Mouse (Mus musculus) gastrocnemius, postnatal 10 days (tissue): ENCODE data around the gene Col20a1. TPM values are rescaled to one million over a fixed set of nuclear protein-coding genes. Genes with fewer than 3 reads are reported as not detected.

Source experiments
- DNase-seq: peaks from one replicate; pipeline ENCODE4 v3.0.0; 2021; ENCODE audit warnings: mixed read lengths
- total RNA-seq, 2 experiments: library from RNA; stranded (reverse); gene quantifications; 2 replicates each; pipeline ENCODE4 v1.2.3; 2021

The Col20a1 gene
- total RNA-seq, 2 experiments from 2014 or later: 6.1 to 7.6 TPM

DNA sequence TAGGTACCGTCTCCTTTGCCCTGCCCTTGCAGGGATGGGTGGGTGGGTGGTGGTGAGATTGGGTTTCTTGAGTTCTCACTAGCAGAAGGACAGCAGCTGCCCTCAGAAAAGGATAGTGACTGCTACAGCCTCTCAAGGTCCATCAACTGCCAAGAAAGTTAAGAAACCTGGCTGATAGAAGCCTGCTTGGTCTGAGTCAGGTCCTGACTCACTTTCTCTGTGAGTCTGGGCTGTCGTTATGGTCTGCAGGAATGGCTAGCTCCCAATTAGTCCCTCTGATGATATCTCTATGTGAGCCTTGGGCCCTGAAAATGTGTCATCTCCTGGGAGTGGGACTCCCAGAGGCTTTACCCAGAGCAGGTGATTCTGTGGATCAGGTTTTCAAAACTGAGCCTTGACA, 8.0 kb downstream of the Col20a1 start:
- no peak for DNase-seq

- no peak for DNase-seq
Measured at GRCm38 (mm10) chr2:180995457-180995856, 9.1 kb downstream of the Col20a1 start.

GRCm38 (mm10) chr2:180996436-180996835, 10.1 kb downstream of the Col20a1 start:
- DNase-seq: no peak

DNA sequence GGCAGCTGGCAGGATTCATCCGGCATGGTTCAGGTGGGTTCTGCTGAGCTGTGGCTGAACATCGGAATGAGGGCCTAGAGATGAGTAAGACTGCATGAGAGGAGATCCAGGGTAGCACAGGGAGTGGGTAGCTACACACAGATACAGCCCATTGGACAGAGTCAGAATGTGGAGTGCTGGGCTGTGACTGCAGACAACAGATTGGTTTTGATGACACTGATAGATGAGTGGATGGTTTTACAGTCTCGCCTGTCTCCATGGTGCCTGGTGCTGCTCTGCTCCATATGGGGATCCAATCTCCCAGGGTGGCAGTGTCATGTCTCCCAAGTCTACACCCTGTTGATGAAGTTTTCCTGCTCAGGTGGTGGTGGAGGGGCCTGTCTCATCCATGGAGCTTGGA, 10.6 kb downstream of the Col20a1 start:
- DNase-seq: no peak

- DNase-seq: no peak
Measured at GRCm38 (mm10) chr2:181007054-181007453, 20.7 kb downstream of the Col20a1 start.

- DNase-seq: no peak
Measured at GRCm38 (mm10) chr2:181008339-181008738, 22.0 kb downstream of the Col20a1 start.

- DNase-seq: no peak
Measured at GRCm38 (mm10) chr2:181031406-181031934, 45.1 kb downstream of the Col20a1 start.

DNA sequence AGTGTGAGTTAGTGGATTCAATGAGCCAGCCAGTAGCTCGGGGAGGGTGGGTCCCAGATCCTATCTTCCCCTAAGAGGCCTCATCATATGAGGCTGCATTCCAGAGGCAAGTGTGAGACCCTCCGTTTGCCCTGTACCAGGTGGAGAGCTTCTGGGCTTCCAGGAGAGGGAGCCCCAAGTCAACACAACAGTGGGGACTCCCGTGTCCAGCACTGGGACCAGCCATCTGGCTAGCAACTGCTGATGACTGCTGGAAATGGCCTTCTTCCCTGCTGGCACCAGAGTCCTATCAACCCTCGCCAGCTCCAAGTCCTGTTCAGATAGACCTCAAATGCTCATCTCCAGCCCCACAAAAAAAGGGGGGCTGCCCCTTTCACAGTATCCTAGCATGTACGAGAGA, 46.1 kb downstream of the Col20a1 start:
- DNase-seq: peak; percentile 44

GRCm38 (mm10) chr2:181033310-181033709, 47.0 kb downstream of the Col20a1 start:
- DNase-seq: no peak

GRCm38 (mm10) chr2:181035186-181035585, 48.9 kb downstream of the Col20a1 start:
- no peak for DNase-seq

GRCm38 (mm10) chr2:181036561-181036960, 50.2 kb downstream of the Col20a1 start:
- DNase-seq: no peak

DNA sequence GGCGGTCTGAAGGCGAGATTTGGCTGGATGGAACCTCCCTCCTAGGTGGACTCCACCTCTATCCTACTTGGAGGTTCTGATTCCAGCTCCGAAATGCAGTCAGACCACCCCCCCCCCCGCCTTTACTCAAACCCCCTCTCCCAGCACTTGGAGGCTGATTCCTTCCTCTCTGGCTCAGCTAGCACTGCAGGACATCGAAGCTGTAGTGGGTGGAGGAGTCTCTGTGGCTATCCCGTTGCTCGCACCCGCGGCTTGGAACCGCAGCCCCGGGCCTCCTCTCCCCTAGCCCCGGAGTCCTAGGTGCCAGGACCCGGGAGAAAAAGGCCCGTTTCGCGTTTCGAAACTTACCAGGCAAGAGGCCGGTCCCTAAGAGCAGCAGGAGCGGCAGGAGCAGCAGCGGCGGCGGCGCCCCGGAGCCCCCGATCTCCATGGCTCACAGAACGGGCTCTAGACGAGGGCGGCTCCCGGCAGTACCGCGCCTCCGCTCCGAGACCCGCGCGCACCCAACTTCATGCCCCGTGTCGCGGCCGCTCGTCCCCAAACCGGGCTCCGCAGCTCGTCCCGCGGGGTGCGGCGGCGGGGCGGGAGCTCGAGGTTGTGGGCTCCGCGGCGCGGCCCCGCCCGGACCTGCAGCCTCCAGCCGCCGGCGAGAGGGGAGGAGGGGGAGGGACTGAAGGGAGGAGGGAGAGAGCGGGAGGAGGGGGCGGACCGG, 52.5 kb downstream of the Col20a1 start:
- peak; percentile 36 for DNase-seq

GRCm38 (mm10) chr2:181039356-181039680, 53.0 kb downstream of the Col20a1 start:
- no peak for DNase-seq

DNA sequence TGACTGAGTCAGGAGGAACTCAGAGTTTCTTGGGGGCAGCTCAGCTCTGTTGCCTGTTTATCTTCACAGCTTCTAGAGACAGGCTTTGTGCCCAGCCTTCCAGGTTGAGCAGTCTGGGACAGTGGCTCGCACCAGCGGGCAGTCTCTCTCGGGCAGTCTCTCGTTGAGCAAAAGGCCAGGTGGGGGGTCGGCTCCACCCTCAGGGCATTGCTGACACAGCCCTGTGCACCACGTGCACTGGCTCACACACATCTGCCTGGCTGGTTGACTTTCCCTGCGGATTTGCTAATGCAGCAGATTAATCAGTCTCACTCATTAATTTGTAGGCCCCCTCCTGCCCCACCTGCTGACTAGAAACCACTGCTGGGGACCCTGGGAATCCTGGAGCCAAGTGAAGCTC, 55.6 kb downstream of the Col20a1 start:
- DNase-seq: no peak

- no peak for DNase-seq
Measured at GRCm38 (mm10) chr2:181042376-181042775, 56.0 kb downstream of the Col20a1 start.

DNA sequence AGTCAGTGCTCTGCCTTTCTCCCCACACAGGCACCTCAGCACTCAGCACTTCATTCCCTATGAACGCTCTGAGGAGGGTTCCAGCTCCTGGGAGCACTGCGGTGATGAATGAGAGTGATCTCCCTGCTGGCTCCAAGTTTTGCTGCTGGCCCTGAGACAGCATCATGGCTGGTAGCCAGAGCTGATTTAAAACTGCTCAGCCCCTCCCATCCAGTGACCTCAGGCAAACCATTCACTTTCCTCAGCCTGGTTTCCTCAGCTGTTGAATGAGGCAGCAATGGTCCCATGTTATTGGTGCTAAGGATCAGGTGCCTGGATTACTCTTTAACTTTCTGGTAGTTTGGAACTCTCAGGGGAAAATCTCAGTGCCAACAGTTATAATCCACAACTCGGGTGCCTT, 57.1 kb downstream of the Col20a1 start, which contains the start of gene Chrna4:
TSS of gene Chrna4 (minus strand) at position 110 of the 400 bp plus-strand sequence.
- no peak for DNase-seq

DNA sequence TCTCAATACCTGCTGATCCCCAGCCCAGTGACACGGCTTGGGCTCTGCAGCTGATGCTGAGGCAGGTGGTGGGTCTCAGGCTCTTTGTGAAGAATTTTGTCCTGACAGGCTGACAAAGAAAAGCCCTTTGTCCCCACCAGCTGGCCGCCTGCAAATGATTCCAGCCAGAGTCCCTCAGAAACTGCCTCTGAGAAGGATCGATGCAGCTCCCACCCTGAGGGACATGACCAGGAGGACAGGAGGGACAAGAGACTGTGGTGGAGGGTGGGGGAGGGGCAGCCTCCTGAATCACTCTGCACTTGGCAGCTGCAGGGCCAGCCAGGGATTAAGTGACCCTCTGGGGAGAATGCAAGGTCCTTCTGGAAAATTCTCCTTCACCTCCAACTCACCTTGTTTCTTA, 57.7 kb downstream of the Col20a1 start:
- DNase-seq: no peak

GRCm38 (mm10) chr2:181048252-181048945, 62.1 kb downstream of the Col20a1 start:
- DNase-seq: no peak

DNA sequence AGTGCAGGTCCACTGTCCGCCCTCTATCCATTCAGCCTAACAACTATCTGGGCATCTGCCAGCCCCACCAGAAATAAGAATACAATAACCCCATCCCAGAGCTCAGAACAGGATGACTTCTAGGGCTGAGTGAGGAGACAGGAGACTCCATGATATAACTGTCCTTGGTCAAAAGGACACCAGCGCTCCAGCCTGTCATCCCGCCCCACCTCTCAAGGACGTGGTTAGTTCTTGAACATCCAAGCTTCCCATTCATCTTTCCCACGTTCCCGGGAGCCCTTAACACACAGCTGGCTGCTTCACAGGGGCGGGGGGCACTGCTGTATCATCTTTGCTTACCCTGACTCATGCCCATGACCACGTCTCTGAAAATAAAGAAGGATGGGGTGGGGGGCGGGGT, 62.7 kb downstream of the Col20a1 start:
- no peak for DNase-seq

DNA sequence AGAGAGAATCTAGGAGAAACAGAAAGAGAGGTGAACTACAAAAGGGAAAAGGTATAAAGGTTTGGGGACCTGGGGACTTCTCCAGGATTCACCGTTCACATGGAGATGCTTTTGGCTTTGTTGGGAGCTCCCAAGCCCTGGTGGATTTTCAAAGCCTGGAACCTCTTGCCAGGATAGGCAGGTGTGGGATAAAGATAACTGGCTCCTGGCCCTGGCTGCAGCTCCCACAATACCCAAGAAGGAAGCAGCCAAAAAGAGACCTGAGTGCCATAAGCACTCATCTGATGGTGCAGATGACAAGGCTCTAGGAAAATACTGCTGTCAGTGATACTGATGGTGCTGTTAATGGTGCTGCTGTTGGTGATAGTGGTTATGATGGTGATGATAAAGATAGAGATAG, 65.8 kb downstream of the Col20a1 start:
- DNase-seq: no peak

DNA sequence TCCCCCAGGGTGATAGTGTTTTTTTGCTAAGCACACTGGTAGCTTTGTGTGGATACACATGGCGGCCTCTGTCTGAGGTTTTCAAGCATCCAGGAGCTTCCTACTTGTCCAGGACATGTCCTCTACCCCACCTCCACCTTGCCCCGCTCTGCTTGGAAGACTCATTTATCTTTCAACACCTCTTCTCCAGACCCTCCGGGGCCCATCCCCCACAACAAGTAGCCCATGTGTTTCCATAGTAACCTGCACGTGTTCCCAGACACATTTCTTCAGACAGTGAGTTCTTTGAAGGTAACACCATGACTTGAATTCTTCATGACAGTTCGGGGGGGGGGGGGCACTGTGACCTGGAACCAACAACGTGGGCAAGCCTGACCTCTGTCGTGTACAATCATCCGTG, 71.0 kb downstream of the Col20a1 start:
- no peak for DNase-seq

DNA sequence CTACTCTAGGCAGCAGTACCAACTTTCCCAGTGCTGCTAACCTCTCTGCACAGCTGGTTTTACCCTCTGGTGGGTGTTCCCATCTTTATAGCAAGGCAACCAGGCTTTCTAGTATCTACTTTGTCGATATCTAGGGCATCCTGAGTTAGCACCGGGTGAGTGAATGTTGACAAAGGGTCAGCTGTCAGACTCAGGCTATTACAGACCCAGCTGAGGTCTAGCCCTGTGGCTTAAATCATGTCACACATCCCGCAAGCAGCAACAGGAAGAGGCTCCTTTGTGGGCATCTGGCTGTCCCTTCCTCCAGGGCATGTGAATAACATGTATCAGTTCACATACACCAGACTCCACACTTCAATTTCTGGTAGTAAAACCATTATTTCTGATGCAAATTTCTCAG, 71.9 kb downstream of the Col20a1 start:
- DNase-seq: no peak

DNA sequence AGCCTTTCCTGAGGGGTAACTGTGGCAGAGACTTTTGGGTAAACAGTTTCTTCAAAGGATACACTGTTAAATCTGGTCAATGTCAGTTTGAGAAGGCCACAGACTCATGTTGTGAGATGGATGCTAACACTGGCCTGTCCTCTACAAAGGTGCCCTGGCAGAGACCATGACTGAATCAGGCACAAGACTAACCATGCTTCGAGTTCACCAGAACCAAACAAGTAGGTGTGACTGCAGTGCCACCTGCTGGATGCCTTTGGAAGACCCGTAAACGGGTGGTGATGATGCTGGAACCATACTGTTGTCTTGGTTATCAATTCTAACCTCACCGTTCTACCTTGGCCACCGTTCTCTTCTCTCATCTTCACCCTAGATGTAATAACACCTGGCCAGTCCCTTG, 73.8 kb downstream of the Col20a1 start:
- peak; percentile 83 for DNase-seq

DNA sequence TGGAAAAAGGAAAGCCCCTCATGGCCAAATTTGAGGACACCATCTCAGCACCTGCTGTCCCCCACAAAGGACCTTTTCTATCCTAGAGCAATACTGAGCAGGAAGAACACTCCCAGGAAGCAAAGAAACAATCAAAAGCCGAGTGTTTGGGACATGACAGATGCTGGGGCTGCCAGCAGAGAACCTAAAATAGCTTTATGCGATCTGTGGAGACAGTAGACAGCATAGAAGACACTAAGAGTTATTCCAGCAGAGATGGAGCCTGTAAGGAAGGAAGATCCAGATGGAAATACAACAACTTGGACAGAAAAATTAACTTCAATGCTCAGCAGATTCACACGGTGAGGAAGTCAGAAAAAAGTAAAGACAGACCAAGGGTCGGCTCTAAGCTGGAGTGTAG, 79.5 kb downstream of the Col20a1 start:
- no peak for DNase-seq
